Mouse (Mus musculus) forebrain, embryonic 11.5 days (tissue): Measurements from ENCODE around the gene Dennd6a. TPM values are rescaled to one million over a fixed set of nuclear protein-coding genes. Genes with fewer than 3 reads are reported as not detected.

ENCODE experiments used
- ATAC-seq: fragments of 200-750 bp; cut with Nextera tagmentation; replicated peaks from 2 replicates; pipeline ENCODE4 v1.8.0; 2017; ENCODE audit warnings: moderate TSS enrichment; ENCODE audit not compliant: low FRiP score
- DNase-seq: peaks from one replicate; pipeline ENCODE4 v3.0.0-alpha.2; 2017; ENCODE audit warnings: low spot score
- H3K27ac ChIP-seq: fragments of 300-500 bp; sonication (generic); 2 replicates; pipeline ENCODE4 v1.5.1; 2014; ENCODE audit warnings: low read depth, low read length
- H3K27me3 ChIP-seq: fragments of 300-500 bp; sonication (generic); 2 replicates; pipeline ENCODE4 v1.6.1; 2014; ENCODE audit warnings: mild to moderate bottlenecking, low read length, mixed read lengths; ENCODE audit not compliant: control insufficient read depth, insufficient read depth
- H3K36me3 ChIP-seq: fragments of 300-500 bp; sonication (generic); 2 replicates; pipeline ENCODE4 v1.6.1; 2014; ENCODE audit warnings: mild to moderate bottlenecking, low read length, moderate library complexity, mixed read lengths; ENCODE audit not compliant: control insufficient read depth, insufficient read depth
- H3K4me1 ChIP-seq: fragments of 300-500 bp; sonication (generic); replicated peaks from 2 replicates; pipeline ENCODE4 v1.6.1; 2014; ENCODE audit warnings: low read length, mixed read lengths; ENCODE audit not compliant: control insufficient read depth, insufficient read depth
- H3K4me2 ChIP-seq: fragments of 300-500 bp; sonication (generic); 2 replicates; pipeline ENCODE4 v1.6.1; 2014; ENCODE audit warnings: low read depth, mild to moderate bottlenecking, low read length, moderate library complexity, mixed read lengths; ENCODE audit not compliant: severe bottlenecking
- H3K4me3 ChIP-seq: fragments of 300-500 bp; sonication (generic); 2 replicates; pipeline ENCODE4 v1.5.1; 2014; ENCODE audit warnings: low read depth, low read length
- H3K9ac ChIP-seq: fragments of 300-500 bp; sonication (generic); 2 replicates; pipeline ENCODE4 v1.6.1; 2014; ENCODE audit warnings: low read length
- H3K9me3 ChIP-seq: fragments of 300-500 bp; sonication (generic); 2 replicates; pipeline ENCODE4 v1.6.1; 2016; ENCODE audit warnings: low read length, mixed read lengths; ENCODE audit not compliant: control insufficient read depth
- WGBS: fragments of 180-500 bp; shearing (Covaris S2); extraction: QIAGEN DNeasy Blood & Tissue Kit; methylation state at CpG from one replicate; pipeline ENCODE4 v1.1.7; 2014; 5-methylcytosine and 5-hydroxymethylcytosine counted together
- polyA plus RNA-seq: library from polyadenylated mRNA; unstranded; fragments of >200 nt; fragmentation: Nextera tagmentation; extraction: Ambion mirVana; gene quantifications from 2 replicates; pipeline ENCODE4 v1.2.1, GENCODE M21; 2014

Gene Dennd6a
- polyA plus RNA-seq, 1 experiment from 2014 or later = 38.8 TPM

DNA sequence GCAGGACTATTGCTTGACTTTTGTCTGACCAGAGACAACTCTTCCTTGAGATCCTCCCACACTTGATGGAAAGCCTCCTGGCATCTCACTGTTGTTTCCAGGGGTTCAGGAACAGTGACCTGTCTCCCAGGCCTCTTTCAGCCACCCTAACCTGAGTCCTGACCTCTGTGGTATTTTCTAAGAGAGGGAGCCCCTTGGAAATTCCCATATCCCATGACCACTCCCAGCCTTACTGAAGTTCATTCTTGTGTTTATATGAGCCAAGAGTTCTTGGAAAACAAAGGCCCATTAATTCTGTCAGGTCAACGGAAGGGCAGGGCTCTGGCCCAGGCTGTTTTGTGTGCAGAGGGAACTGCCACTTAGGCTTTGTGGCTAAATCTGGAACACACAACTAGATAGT, 16.1 kb upstream of the Dennd6a start:
- no peak overlapping the region for H3K4me2 ChIP-seq
- WGBS = 60% methylated on average over 1 of the region's 1 CpGs

DNA sequence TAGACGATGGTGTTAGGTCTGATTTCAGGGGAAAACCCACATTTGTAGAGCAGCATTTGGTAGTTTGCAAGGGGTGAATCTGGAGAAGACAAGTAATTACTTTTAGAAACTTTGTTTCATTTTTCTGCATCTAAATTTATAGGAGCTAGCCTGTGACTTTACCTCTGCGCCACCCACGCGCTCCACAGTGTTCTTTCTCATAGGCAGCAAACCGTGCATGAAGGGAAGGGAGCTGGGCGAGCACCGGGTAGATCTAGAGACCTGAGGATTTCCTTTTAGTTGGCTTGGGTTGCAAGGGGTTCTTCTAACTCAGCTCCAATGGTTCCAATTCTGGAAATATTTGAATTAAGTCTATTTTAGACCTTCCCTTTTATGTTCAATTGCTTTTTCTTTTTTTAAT, 15.1 kb upstream of the Dennd6a start:
- no peaks in the 10 kb centered on the region for H3K4me1 ChIP-seq
- no peak overlapping the region for H3K4me2 ChIP-seq
- 86% methylated on average over 7 of the region's 7 CpGs for WGBS
- no peaks in the 10 kb centered on the region for H3K27me3 ChIP-seq
- no peaks in the 10 kb centered on the region for H3K36me3 ChIP-seq
- no peaks in the 10 kb centered on the region for H3K9me3 ChIP-seq
- DNase-seq (no peak), ATAC-seq (no peak)
- no peak overlapping the region for H3K4me3 ChIP-seq
- H3K9ac ChIP-seq = no peak overlapping the region
- no peak overlapping the region for H3K27ac ChIP-seq

More for the DNA sequence above, 16.1 kb upstream of the Dennd6a start:
- Histone ChIP-seq H3K9ac (no peak overlapping the region), H3K4me1 (no peaks in the 10 kb centered on the region), H3K9me3 (no peaks in the 10 kb centered on the region), H3K27ac (no peak overlapping the region), H3K27me3 (no peaks in the 10 kb centered on the region), H3K4me3 (no peak overlapping the region), H3K36me3 (no peaks in the 10 kb centered on the region)
- no peak for DNase-seq
- no peak for ATAC-seq

GRCm38 (mm10) chr14:26562247-26562646, 11.4 kb upstream of the Dennd6a start:
- DNase-seq = no peak
- no peaks in the 10 kb centered on the region for H3K27me3 ChIP-seq
- no peaks in the 10 kb centered on the region for H3K9me3 ChIP-seq
- no peaks in the 10 kb centered on the region for H3K4me1 ChIP-seq
- H3K4me3 ChIP-seq = no peak overlapping the region
- no peak for ATAC-seq
- 84% methylated on average over 2 of the region's 2 CpGs for WGBS
- H3K9ac ChIP-seq = no peak overlapping the region
- no peaks in the 10 kb centered on the region for H3K36me3 ChIP-seq
- no peak overlapping the region for H3K27ac ChIP-seq
- no peak overlapping the region for H3K4me2 ChIP-seq

GRCm38 (mm10) chr14:26569880-26570279, 3.8 kb upstream of the Dennd6a start:
- WGBS = 90% methylated on average over 4 of the region's 4 CpGs
- Histone ChIP-seq H3K36me3 (no peaks in the 10 kb centered on the region), H3K27ac (no peak overlapping the region), H3K4me3 (no peak overlapping the region), H3K9me3 (no peaks in the 10 kb centered on the region), H3K9ac (no peak overlapping the region), H3K4me2 (no peak overlapping the region), H3K4me1 (no peaks in the 10 kb centered on the region), H3K27me3 (no peaks in the 10 kb centered on the region)
- ATAC-seq (no peak), DNase-seq (no peak)

GRCm38 (mm10) chr14:26571951-26572675, 1.5 kb upstream of the Dennd6a start:
- WGBS = 51% methylated on average over 4 of the region's 4 CpGs
- Histone ChIP-seq H3K4me3 (no peak overlapping the region), H3K9ac (no peak overlapping the region), H3K27me3 (no peaks in the 10 kb centered on the region), H3K4me1 (no peaks in the 10 kb centered on the region), H3K9me3 (no peaks in the 10 kb centered on the region), H3K36me3 (no peaks in the 10 kb centered on the region), H3K27ac (no peak overlapping the region), H3K4me2 (no peak overlapping the region)
- ATAC-seq = no peak
- no peak for DNase-seq

DNA sequence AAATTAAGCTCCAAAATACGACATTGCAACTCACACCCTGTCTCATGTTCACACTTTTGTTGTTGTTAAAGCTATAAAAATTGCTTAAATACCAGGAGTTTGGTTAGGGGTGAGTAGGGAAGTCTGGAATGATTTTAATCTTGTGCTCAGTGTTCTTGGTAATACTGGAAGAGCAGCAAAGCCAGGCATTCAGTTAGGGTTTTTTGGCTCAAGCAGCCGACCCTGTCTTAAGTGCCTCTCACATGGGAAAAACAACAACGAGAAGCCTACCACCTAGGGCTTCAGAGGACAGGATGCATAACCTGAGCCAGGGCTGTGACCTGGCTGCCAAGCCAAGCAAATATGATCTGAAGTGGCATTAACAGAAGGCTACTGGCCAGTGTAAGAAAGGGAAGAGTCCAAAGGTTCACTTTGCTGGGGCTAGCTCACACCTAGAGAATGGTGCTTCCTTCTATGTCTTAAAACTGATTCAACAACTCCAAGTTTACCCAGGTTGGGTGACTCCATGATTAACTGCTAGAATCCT, 2.7 kb downstream of the Dennd6a start:
- DNase-seq = no peak
- no peak for ATAC-seq
- no peak overlapping the region for H3K4me2 ChIP-seq
- no peaks in the 10 kb centered on the region for H3K36me3 ChIP-seq
- no peak overlapping the region for H3K9ac ChIP-seq
- no peaks in the 10 kb centered on the region for H3K27me3 ChIP-seq
- no peaks in the 10 kb centered on the region; the same call in 1 of the 2 replicates for H3K4me1 ChIP-seq
- no peak overlapping the region for H3K4me3 ChIP-seq
- no peak overlapping the region for H3K27ac ChIP-seq
- WGBS = 75% methylated on average over 3 of the region's 3 CpGs
- no peaks in the 10 kb centered on the region for H3K9me3 ChIP-seq

GRCm38 (mm10) chr14:26578791-26579191, 5.1 kb downstream of the Dennd6a start:
- ATAC-seq (0 out of 2 replicates have a peak, but pooled peaks have one; percentile 10), DNase-seq (no peak)
- H3K9me3 ChIP-seq = no peaks in the 10 kb centered on the region
- no peak overlapping the region for H3K4me3 ChIP-seq
- no peaks in the 10 kb centered on the region; the same call in 1 of the 2 replicates for H3K36me3 ChIP-seq
- H3K4me2 ChIP-seq = no peak overlapping the region
- no peak overlapping the region for H3K27ac ChIP-seq
- no peak overlapping the region for H3K9ac ChIP-seq
- 67% methylated on average over 6 of the region's 6 CpGs for WGBS
- no peaks in the 10 kb centered on the region; the same call in 1 of the 2 replicates for H3K4me1 ChIP-seq
- no peaks in the 10 kb centered on the region for H3K27me3 ChIP-seq

- Histone ChIP-seq H3K27me3 (no peaks in the 10 kb centered on the region), H3K27ac (peak overlapping the region; percentile 89), H3K9me3 (no peaks in the 10 kb centered on the region), H3K4me3 (peak overlapping the region; percentile 81), H3K4me2 (peak overlapping the region; percentile 64), H3K36me3 (no peaks in the 10 kb centered on the region; the same call in 1 of the 2 replicates), H3K9ac (peak overlapping the region; percentile 98), H3K4me1 (no peaks in the 10 kb centered on the region; the same call in 1 of the 2 replicates)
- WGBS = under 1% methylated on average over 79 of the region's 79 CpGs
- ATAC-seq = peak; percentile 96
- DNase-seq = peak; percentile 93
Observed at GRCm38 (mm10) chr14:26579346-26580343, 6.0 kb downstream of the Dennd6a start.
